Mouse (Mus musculus) skeletal muscle tissue, adult 2 months (tissue): ENCODE measurements at regions not wholly inside any gene's neighbourhood (a gene's known extent, or its start where the extent isn't known, plus 50 kb on each side); places are given as distances from the start of the nearest gene placed in this dataset.

Source experiments
- DNase-seq: peaks from one replicate; pipeline ENCODE4 v3.0.0-alpha.2; 2012; ENCODE audit warnings: low read depth, low spot score

DNA sequence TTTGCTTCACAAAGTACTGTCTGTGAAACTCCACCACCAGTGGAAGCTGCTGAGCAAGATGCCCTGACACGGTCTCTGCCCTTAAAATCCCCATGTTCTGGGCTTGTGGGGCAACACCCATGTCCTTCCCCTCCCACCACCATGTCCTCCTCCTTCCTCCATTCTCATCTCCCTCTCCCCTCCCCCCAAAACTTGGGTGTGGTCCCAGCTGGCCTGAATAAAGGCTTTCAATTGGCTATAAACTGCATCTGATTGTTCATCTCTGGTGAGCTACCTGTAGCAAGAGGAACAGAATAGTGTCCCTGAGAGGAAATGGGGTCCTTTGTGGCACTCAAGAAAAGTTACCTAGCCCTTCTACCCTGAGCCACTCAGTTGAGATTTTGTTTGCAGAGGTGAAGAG lies 91.8 kb downstream of the Slc16a9 start:
- no peak for DNase-seq

DNA sequence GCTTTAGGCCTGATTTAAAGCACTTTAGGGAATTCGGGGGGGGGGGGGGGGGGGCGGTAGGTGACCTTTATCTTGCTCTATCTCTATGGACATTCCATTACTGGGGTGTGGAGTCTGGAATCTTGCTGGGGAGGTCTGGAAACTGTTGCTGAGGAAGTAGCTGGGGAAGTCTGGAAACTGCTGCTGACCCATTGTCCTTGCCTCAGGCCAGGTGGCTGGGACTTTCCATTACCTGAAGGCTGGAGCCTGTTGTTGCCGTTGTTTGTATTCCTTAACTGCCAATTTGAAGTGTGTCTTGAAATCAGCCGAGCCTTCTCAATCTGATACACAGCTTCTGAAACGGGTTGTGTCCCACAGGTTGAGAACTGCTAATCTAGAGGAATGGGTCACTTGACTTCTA lies 80.9 kb upstream of the Fam13c start:
- DNase-seq: no peak

DNA sequence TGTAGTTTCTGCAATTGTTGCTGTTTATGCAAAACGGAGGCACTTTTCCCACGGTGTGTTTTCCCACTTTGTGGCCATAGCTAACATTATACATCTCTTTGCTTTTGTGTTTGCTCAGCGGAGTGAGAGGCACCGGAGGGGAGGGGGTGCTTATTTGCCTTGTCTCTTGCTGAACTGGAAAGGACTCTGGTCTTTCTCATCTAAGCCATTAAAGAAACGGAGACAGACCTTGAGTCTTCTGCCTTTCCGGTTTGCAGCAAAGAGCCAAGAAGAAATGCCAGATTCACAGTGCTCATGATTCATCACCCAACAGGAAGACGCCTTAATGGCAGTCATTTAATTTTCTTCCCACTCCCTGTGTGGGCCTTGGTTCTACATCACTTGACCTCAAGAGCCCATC lies 80.4 kb upstream of the Fam13c start:
- DNase-seq: no peak

DNA sequence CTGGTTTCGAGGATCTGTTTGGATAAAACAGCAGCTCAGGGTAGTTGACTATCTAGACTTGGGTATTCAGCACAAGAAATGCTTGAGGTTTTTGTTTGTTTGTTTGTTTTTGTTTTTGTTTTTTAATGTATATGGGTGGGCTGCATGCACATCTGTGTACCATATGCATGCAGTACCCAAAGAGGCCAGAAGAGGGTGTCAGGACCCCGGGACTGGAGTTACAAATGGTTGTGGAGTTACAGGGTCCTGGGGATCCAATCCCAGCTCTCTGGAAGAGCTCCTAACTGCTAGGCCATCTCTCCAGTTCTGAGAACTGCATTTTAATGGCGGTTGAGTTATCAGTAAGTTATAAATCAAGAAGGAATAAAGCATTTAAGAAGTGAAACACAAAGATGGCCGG lies 77.2 kb upstream of the Fam13c start:
- DNase-seq: no peak

DNA sequence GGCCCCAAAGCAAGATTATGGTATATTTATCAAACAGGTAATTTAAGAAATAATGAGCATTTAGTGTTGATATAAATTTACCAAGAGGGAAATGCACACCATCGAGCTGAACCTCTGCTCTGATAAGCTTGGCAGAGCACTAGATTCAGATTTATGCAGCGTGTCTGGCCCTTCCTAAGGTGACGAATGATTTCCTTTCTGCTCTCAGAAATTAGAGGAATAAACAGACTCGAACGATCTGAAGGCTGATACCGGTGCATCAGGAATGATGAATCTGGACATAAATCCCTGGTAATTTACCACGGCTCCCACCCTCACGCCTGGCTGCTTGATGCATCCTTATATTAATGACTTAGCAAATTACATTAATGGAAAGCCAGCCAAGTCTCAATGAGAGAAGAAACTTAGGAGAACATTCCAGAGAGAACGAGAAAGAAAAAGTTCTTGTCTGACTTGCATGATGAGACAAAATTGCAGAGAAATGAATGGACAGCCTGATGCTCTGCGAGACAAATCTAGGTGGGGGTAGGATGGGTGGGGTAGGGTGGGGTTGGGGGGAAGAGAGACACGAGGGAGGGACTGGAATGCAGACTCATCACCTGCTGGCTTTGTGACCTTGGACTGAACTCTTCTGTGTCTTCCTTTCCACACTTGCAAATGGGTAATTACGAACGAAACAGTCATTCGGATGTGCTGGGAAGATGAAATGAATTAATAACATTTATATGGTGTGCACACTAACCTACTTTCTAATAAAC lies 75.9 kb upstream of the Fam13c start:
- no peak for DNase-seq

DNA sequence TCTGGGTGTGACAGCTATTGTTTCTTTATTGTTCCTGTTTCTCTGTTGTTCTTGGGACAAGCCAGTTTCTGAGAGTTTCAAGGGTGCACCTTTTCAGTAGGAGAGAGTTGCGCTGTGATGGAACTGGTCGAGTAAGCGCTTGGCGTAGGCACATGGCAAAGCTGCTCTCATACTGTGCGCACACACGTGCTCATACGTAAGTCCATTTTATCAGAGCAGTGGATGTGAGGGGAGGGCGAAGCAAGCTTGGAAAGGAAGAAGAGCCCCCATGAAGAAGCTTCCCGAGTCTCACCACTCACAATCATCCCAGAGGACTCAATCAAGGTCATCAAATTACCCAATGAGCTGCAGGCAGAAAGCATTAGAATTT lies 75.3 kb upstream of the Fam13c start:
- no peak for DNase-seq

DNA sequence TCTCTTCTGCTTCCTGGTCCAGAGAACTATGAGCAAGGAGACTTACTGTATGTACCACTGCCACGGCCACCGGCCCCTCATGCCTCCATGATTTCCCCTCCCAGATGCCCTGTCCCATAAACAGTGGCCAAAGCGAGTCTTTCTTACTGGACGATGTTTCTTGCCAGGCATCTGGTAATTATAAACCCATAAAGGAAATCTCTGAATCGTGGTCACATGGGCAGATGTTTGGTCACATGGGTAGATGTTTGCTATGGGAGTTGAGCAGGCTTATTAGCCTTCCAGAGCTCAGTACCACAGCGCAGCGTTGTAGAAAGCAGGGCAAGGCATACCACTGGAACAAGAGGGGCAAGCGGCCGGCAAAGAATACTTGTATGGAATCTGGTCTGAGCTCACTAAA lies 74.8 kb upstream of the Fam13c start:
- DNase-seq: no peak

DNA sequence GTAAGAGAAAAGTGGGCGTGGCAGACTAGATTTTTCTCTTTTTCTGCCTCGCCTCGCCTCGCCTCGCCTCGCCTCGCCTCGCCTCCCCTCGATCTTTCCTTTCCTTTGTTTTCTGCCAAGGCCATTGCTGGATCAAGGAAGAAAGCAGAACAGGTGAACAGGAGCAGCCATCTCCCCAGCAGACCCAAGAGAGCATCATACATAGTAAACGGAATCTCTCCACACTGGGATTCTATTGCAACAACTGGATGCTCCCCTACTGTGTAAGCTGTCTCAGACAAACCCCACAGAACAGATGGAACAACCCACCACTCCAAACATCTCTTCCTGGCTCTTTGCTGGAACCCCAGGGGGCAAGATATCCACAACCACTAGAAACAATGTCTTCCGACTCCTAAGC lies 72.4 kb upstream of the Fam13c start:
- DNase-seq: no peak

DNA sequence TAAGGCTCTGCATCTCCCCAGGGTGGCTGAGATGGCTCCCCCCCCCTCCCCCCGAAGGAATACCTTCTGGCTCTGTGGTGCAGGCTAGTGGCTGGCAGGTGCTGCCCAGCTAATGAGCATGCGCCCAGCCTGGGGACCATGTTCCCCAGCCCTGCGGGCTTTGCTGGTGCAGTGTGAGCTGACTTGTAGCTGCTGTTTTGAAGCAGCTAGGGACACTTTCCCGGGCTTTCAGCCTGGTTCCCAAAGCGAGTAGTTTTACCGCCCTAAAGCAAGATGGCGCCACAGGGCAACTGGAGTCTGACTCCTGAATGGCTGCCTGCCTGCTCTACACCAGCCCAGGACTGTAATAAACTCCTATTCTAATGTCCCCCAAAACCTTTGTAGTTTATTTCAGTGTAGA lies 71.6 kb upstream of the Fam13c start:
- DNase-seq: peak; percentile 36

DNA sequence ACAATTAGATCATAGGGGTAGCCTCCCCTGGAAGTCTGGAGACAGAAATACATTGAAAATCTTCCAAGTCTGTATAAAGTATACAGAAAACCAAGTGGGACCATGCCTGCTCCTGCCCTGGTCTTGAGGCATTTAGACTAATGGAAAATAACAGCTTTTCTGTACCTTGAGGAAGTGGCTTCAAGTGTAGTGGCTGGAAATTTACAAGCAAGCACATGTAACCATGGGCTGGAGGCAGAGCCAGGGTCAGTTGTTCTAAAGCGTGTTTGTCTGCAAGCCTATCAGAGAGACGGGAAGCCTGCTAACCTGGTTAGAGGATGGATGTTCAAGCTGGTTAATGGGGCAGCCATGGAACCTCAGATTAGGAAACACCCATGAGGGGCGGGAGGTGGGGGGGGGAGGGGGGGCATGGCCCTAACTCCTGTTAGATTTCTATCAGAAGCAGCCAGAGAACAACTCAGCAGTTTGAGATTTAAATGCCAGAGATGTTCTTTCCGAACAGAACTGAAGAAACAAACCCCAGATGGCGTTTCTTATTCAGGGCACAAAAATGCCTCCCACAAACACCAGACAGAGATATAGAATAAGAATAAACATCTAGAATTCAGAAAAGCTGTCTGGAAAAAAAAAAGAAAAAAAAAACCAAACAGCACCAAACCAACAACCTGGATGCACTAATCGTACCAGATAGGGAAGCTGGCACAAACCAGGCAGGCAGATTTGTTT lies 67.7 kb upstream of the Fam13c start:
- no peak for DNase-seq

DNA sequence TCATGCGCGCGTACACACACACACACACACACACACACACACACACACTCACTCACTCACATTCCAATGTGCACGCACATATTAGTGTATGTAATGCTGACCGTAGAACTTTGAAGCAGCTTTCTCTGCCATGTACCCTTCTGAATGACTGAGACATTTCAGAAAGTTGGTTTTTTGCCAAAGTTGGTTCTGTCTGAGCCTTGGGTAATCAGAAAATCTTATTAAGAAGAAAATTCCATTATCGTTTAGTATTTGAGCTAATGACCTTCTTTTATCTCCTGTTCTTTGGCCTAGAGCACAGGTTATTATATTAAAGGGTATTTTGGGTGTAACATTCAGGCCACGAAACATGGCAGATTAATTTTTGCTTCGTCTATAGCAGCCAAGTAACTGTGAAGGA lies 67.1 kb upstream of the Fam13c start:
- no peak for DNase-seq

DNA sequence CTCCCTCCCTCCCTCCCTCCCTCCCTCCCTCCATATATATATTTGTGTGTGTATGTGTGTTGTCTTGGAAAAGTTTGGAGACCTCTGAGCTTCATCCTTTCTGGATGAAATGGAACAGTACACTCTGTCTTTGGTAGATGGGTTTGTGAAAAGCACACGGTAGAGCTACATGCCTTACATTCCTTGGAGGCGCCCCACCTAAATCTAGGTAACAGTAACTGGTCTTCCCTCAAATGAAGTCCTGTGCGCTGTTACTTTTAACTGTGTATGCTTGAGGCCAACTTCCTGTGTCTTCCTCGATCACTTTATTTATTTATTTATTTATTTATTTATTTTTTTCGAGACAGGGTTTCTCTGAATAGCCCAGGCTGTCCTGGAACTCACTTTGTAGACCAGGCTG lies 66.4 kb upstream of the Fam13c start:
- no peak for DNase-seq

DNA sequence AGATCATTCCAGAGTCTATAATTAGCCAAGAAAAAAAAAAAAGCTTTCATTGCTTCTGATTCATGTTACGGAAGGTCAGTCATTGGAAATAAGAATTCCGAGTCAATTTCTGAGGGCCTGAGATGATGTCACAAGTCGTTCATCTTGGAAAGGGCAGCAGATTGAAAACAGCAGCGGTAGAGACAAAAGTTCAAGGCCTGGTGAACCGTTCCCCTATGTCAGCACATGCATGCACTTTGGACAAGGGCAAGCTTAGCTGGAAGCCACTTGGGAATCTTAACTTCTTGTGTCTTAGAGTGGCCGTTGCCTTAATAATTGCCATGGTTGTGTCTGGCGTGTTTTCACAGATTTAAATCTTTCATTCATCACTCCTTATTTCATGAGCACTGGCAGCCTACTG lies 65.6 kb upstream of the Fam13c start:
- no peak for DNase-seq

DNA sequence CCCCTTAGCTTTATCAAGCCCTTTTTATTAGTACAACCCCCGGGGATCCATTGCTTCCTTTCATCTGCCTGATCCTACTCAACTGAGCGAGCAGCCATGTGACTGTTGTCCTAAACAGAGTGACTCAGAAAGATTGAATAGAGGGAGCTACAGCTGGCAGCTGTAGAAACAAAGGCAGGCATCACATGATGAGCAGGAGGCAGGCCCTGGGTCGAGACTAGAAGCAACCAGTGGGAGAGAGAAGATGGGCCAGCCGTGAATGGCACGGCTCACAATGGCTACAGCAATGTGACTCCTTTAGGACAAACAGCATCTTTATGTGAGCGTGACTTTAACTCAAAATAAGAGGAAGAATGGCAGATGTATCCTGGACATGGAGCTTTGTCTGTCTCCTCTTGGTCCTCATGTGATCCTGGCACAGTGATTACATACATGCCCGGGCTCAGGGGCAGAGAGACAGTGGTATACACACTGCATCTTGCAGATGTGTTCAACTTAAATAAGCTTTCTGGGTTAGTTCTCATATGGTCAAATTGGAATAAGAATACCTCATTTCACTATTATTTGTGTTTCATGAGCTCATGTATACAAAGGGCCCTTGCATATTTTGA lies 60.1 kb upstream of the Fam13c start:
- DNase-seq: no peak

DNA sequence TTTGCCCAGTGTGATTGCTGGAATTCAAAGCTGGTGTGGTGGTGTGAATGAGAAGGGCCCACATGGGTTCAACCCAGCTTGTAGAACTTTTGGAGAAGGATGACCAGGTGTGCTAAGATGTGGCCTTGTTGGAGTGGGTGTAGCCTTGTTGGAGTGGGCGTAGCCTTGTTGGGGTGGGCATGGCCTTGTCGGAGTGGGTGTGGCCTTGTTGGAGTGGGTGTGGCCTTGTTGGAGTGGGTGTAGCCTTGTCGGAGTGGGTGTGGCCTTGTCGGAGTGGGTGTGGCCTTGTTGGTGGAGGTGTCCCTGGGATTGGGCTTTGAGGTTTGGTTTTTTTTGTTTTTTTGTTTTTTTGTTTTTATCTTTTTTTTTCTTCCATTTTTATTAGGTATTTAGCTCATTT lies 55.6 kb upstream of the Fam13c start:
- DNase-seq: no peak

DNA sequence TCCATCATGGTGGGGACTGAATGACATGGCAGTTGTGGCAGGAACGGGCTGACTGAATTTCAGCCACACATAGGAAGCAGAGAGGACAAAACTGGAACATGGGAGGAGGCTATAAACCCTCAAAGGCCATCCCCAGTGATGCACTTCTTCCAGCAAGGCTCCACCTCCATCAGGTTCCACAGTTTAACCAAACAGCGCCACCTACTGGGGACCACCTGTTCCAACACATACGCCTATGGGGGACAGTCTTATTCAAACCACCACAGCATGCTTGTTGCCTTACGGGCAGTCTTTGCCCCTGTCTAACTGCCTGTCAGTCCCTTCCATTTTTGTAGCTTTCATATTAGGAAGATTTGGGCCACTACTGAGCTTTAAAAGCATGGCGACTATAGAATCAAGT lies 52.6 kb upstream of the Fam13c start:
- DNase-seq: no peak
